Mouse (Mus musculus) heart, adult 8-10 months (tissue): ENCODE results near the gene Tppp3. TPM values are rescaled to one million over a fixed set of nuclear protein-coding genes. Genes with fewer than 3 reads are reported as not detected.

Source experiments
- DNase-seq: peaks from one replicate; pipeline ENCODE4 v3.0.0; 2022; ENCODE audit warnings: low spot score
- total RNA-seq, 4 experiments: library from RNA; stranded (reverse); gene quantifications; 2 replicates each; pipeline ENCODE4 v1.2.4; 2022

The Tppp3 gene
- total RNA-seq, 4 experiments from 2014 or later: 25.8 to 42.5 (median 34.9) TPM

DNA sequence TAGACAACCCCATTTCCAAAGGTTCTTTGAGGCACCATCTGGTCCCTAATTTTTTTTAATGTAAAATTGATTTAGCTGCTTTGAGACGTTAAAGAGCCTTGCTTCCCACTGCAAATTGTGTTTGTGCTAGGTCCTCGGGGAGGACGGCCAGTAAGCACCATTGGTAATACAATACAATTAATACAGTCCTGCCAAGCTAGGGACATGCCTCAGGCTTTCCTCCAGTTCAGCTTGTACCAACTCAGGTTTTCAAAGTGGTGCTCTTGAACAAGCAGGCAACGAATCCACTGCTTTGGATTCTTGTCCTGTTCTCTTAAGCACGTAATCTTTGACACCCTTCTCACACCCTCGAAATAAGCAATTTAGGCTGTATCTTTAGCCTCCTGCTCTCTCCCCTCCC lies 38.3 kb downstream of the Tppp3 start:
- DNase-seq: no peak

- DNase-seq: no peak
Observed at GRCm38 (mm10) chr8:105431743-105432515, 39.4 kb downstream of the Tppp3 start.

DNA sequence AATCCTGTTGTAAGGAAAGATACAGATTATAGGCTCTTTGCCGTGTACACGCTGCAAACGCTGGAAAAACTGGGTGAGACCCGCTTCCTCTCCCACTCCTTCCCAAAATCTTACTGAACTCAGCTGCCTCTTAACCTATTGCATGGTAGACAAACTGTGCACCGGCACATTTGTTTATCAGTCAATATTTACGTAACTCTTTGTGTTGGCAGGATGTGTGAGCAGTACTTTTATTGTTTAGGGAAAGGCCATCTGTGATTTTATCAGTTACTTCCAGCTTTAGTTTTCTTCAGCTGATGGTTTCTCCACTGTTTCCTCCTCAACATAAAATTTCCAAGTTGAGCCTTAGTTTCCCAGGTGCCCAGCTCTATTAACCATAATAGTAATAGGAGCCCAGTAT lies 44.4 kb downstream of the Tppp3 start:
- peak; percentile 37 for DNase-seq

- no peak for DNase-seq
Observed at GRCm38 (mm10) chr8:105422006-105422405, 49.3 kb downstream of the Tppp3 start.

GRCm38 (mm10) chr8:105419800-105420199 lies 51.5 kb downstream of the Tppp3 start:
- no peak for DNase-seq

- no peak for DNase-seq
Observed at GRCm38 (mm10) chr8:105418992-105419391, 52.3 kb downstream of the Tppp3 start.

Other genes with a start within 250 kb of the Tppp3 start
- gene D230025D16Rik, start 246.4 kb downstream of the Tppp3 start, total RNA-seq: 10 to 100 TPM; 14.4 to 20.9 (median 17.4) TPM
- gene B3gnt9, start 216.4 kb downstream of the Tppp3 start, total RNA-seq: 1 to 10 TPM; 2.5 to 3.8 (median 3.4) TPM
- 1 to 10 TPM; 3.7 to 5.7 (median 5.2) TPM for gene Tradd, start 206.9 kb downstream of the Tppp3 start, total RNA-seq
- 1 to 10 TPM; 2.0 to 2.6 (median 2.5) TPM for gene Fbxl8, start 206.9 kb downstream of the Tppp3 start, total RNA-seq
- 1 to 10 TPM; 3.3 to 5.0 (median 4.5) TPM for gene Hsf4, start 201.7 kb downstream of the Tppp3 start, total RNA-seq
- 10 to 100 TPM; 23.7 to 28.3 (median 27.1) TPM for gene Nol3, start 195.4 kb downstream of the Tppp3 start, total RNA-seq
- 1 to 10 TPM; 1.1 to 1.6 (median 1.5) TPM for gene 4931428F04Rik, start 181.7 kb downstream of the Tppp3 start, total RNA-seq
- gene Exoc3l, start 175.4 kb downstream of the Tppp3 start, total RNA-seq: 1 to 10 TPM; 3.6 to 6.2 (median 4.8) TPM
- 10 to 100 TPM; 18.7 to 21.9 (median 21.4) TPM for gene E2f4, start 173.9 kb downstream of the Tppp3 start, total RNA-seq
- gene Elmo3, start 165.9 kb downstream of the Tppp3 start, total RNA-seq: 1 to 10 TPM in 3 of 4 experiments, under 1 TPM in 1; 0.75 to 1.8 (median 1.3) TPM
- gene Lrrc29, start 145.2 kb downstream of the Tppp3 start, total RNA-seq: 1 to 10 TPM in 2 of 4 experiments, under 1 TPM in 2; 0.69 to 1.8 (median 1.1) TPM
- 10 to 100 TPM; 23.9 to 28.1 (median 26.0) TPM for gene Tmem208, start 145.2 kb downstream of the Tppp3 start, total RNA-seq
- 1 to 10 TPM; 5.8 to 8.1 (median 6.3) TPM for gene Fhod1, start 123.6 kb downstream of the Tppp3 start, total RNA-seq
- under 1 TPM; 0.41 to 0.79 (median 0.48) TPM for gene Slc9a5, start 122.7 kb downstream of the Tppp3 start, total RNA-seq
- not detected for gene Plekhg4, start 98.3 kb downstream of the Tppp3 start, total RNA-seq
- under 1 TPM in 3 of 4 experiments, not detected in 1; 0.11 to 0.31 (median 0.28) TPM for gene Kctd19, start 58.0 kb downstream of the Tppp3 start, total RNA-seq
- under 1 TPM; 0.19 to 0.56 (median 0.45) TPM for gene Lrrc36, start 58.0 kb downstream of the Tppp3 start, total RNA-seq
- gene Zdhhc1, start 25.4 kb upstream of the Tppp3 start, total RNA-seq: 10 to 100 TPM; 13.0 to 15.3 (median 13.5) TPM
- under 1 TPM in 1 of 4 experiments, not detected in 3; 0.22 TPM for gene Hsd11b2, start 47.2 kb upstream of the Tppp3 start, total RNA-seq
- 10 to 100 TPM; 41.6 to 53.8 (median 51.7) TPM for gene Atp6v0d1, start 94.5 kb upstream of the Tppp3 start, total RNA-seq
- 10 to 100 TPM; 45.5 to 50.0 (median 47.4) TPM for gene Ripor1, start 133.7 kb upstream of the Tppp3 start, total RNA-seq
- gene Ctcf, start 165.0 kb upstream of the Tppp3 start, total RNA-seq: 10 to 100 TPM; 37.4 to 46.3 (median 40.7) TPM
- not detected for gene Agrp, start 165.9 kb upstream of the Tppp3 start, total RNA-seq
- under 1 TPM; 0.13 to 0.22 (median 0.14) TPM for gene Carmil2, start 214.7 kb upstream of the Tppp3 start, total RNA-seq
- 10 to 100 TPM; 10.2 to 11.5 (median 10.5) TPM for gene Acd, start 229.6 kb upstream of the Tppp3 start, total RNA-seq
- 1 to 10 TPM; 5.9 to 8.1 (median 7.0) TPM for gene Pard6a, start 229.6 kb upstream of the Tppp3 start, total RNA-seq
- not detected for gene 4933405L10Rik, start 236.1 kb upstream of the Tppp3 start, total RNA-seq
- 1 to 10 TPM; 1.2 to 2.7 (median 2.3) TPM for gene Enkd1, start 236.7 kb upstream of the Tppp3 start, total RNA-seq